Mouse (Mus musculus) left cerebral cortex, postnatal 25 days (tissue): Measurements from ENCODE around the gene Nfib. TPM values are rescaled to one million over a fixed set of nuclear protein-coding genes. Genes with fewer than 3 reads are reported as not detected.
A peak's percentile ranks its signal among the peaks of the same experiment; 100 is the strongest.

ENCODE experiments used
- DNase-seq, 2 experiments: peaks; one replicate each; pipeline ENCODE4 v3.0.0; 2022; ENCODE audit warnings: low spot score in 2 of 2, mixed read lengths in 1 of 2
- intact Hi-C: fragments of 180-260 bp; cut with DNase I; formaldehyde crosslinking; loops from one replicate; pipeline ENCODE4 v1.15.1; 2025
- total RNA-seq, 2 experiments: library from RNA; stranded (reverse); gene quantifications; 2 replicates each; pipeline ENCODE4 v1.2.3; 2021

The Nfib gene
- total RNA-seq, 2 experiments from 2014 or later: 83.6 to 91.1 TPM

DNA sequence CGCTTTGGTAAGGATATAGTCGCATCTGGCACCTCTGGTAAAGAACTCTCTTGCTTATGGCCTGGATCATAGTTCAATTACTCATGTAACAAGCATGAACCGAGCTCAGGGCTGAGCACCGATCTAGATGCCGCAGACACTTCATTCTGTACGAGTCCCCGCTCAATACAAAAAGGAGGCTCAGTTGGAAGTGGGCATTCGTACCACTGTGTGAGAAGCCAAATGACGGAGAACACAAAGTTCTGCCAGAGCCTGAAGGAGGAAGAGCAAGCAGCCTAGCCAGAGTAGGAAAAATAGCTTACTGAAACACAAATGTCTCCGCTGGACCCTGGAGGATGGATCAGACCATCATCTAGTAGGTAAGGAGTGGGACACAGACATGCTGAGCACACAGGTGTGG, 246.7 kb downstream of the Nfib start:
- intact Hi-C loops: no loop called here
- DNase-seq: no peak

DNA sequence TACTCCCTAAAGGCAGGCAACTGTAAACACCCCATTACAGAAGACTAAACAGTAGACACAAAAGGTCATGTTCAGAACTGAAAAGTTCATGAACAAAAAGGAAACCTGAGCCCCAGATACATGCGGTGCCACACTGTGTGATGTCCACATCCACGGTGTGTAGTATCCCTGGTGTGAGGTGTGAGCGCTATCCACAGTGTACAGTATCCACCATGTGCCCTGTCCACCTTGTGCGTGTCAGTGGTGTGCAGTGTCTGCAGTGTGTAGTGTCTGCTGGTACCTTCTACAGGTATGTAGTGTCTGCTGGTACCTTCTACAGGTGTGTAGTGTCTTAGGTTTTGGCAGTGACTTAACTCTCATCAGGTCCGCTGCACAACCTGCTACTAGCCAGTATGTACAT, 248.6 kb downstream of the Nfib start:
- no peak for DNase-seq
- intact Hi-C loops: no loop called here

- intact Hi-C loops: no loop called here
- DNase-seq: no peak
Observed at GRCm38 (mm10) chr4:82456323-82456713, 249.2 kb downstream of the Nfib start.

- no peak for DNase-seq
- intact Hi-C loops: no loop called here
Observed at GRCm38 (mm10) chr4:82455617-82456322, 249.8 kb downstream of the Nfib start.

GRCm38 (mm10) chr4:82454989-82455388, 250.6 kb downstream of the Nfib start:
- DNase-seq: no peak
- intact Hi-C loops: no loop called here

DNA sequence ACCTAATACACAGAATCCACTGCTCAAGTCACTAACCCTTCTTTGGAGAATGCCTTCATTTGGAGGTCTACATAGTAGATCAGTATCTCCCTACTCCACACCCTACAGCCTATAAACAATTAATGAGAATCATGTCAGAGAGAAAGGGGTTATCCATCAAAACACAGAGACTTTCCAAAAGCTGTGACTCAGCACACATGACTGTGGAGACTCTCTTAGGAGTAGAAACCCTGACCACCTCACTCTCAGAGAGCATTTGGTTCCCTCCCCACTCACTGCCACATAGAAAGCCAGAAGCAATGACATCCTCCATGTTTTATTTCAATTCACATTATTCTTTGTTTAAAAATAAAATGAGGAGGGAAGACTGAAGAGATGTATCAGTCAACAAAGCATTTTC, 252.2 kb downstream of the Nfib start:
- DNase-seq: no peak
- intact Hi-C loops: no loop called here

DNA sequence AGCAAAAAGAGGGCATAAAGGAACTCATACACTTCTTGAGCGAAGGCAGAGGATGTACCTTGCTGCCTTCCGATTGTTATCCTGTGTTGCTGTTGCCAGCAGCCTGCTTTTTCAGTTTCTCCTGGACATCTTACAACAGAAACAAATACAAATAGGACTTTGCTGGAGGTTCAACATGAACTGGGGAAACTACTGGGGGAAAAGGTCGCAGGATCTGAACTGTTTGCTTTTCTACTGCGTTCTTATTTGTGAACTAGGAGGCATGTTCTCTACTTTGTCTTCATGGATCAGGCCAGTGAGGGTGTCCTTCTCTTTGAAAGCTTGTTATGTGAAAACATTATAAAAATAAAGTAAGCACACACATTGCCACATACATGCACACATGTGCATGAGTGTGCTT, 252.6 kb downstream of the Nfib start:
- intact Hi-C loops: no loop called here
- no peak for DNase-seq

GRCm38 (mm10) chr4:82447061-82447671, 258.4 kb downstream of the Nfib start:
- intact Hi-C loops: loop anchor here (5.0 kb wide), 1 partner anchor 45 kb away; no protein-coding TSS in a partner anchor
- DNase-seq: peak; percentile 60 to 75

- intact Hi-C loops: no loop called here
Observed at GRCm38 (mm10) chr4:82444078-82444477, 261.5 kb downstream of the Nfib start.

DNA sequence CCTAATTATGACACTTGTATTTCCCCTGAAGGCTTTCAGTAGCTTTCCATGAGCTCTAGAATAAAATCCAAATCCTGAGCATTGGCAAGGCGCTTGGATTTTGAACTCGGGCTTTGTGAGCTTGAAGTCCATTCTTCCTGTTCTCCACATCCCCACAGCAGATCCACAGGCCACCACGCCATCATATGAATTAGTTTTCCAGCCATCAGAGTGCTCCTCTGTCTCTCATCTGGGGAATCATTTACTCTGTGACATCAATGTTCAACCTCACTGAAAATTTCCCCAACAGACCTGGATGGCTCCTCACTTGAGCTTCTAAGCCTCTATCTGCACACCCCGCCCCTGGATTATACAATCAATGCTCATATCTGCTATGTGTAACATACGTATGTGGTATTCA, 262.1 kb downstream of the Nfib start:
- DNase-seq: no peak
- intact Hi-C loops: no loop called here

More at GRCm38 (mm10) chr4:82444078-82444477, 261.5 kb downstream of the Nfib start:
- DNase-seq: no peak

DNA sequence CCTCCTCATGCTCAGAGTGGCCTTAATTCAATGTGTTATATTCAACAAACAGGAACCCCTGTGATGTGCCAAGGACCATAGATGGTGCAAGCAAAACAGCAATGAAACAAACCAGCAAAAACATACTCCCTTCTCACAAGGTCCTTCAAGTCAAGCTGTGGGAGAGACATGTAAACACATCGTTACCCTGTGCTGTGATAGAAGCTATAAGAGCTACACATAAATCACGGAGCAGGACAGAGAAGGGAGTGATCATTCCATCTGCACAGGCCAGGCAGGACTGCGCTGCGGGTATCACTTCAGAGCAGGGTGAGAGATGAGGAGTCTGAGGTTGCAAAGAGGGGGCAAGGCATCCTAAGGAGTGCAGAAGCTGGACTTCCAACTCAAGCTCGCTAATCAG, 262.5 kb downstream of the Nfib start:
- intact Hi-C loops: no loop called here
- DNase-seq: peak in 1 of 2 experiments; percentile 46

DNA sequence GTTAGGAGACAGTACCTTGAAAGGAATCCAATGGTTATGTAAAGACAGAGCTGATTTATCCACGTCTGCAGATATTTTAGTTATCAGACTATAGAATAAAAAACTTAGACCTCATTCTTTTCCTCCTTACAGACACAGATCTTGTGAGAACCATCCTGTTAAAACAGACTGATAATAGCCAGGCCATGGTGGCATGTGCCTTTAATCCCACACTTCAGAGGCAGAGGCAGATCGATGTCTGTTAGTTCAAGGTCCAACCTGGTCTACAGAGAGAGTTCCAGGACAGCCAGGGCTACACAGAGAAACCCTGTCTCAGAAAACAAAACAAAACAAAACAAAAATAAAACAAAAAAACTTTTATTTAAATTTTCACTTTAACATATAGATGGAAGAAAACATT, 264.9 kb downstream of the Nfib start:
- intact Hi-C loops: no loop called here
- DNase-seq: no peak

DNA sequence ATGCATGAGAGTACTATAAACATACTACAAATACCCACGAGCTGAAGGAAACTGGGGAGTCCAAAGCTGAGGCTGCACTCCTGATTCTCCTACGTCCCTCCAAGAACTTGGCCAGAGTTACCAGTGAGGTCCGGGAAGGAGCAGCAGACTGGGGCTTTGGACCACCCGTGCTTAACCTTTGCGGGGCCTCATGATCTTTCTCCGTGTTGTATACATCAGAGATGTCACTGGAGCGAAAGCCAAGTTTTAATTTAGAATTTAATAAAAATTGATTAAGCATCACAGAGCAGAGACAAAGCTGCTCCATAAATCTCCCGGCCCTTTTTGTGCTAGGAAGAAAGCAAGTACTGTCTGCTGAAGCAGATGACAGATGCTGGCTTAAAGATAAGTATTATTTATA, 265.7 kb downstream of the Nfib start:
- no peak for DNase-seq
- intact Hi-C loops: no loop called here

GRCm38 (mm10) chr4:82438631-82439030, 266.9 kb downstream of the Nfib start:
- intact Hi-C loops: no loop called here
- no peak for DNase-seq

DNA sequence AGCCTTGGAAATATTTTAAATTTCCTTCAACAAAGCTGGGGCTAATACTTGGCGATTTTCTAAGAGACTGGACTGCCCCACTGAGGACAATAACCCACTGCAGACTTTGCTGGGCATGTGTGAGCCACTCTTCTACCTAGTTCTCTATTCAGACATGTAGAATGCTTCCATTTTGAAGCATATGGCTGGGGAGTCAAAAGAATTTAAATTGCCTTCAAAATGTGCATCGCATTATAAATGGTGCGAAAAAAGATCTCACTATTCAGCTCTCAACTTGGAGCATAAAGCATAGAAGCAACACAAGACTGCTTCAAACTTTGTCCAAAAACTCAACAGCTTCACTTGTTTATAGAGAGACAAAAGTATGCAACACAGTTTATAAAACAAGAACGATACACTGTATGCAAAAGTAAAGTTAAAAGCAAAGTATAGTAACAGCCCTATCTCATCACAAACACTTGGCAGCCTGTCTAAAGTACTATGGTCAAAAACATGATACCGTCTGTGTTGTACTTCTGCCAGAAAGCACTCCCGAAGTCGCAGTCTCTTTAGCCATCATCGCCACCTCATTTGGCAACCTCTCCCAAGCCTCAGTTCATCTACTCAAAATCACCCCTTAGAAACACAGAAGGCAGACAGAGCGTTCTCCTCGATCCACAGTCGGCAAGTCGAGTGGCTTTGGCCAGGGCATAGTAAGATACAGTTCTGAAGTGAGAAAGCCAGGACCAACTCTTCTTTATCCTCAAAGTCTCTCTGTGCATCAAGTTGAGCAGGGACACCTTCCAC, 267.8 kb downstream of the Nfib start:
- intact Hi-C loops: no loop called here

GRCm38 (mm10) chr4:82436656-82437055, 268.9 kb downstream of the Nfib start:
- DNase-seq: no peak
- intact Hi-C loops: no loop called here

More for the DNA sequence above, 267.8 kb downstream of the Nfib start:
- peak in 1 of 2 experiments; percentile 63 for DNase-seq

DNA sequence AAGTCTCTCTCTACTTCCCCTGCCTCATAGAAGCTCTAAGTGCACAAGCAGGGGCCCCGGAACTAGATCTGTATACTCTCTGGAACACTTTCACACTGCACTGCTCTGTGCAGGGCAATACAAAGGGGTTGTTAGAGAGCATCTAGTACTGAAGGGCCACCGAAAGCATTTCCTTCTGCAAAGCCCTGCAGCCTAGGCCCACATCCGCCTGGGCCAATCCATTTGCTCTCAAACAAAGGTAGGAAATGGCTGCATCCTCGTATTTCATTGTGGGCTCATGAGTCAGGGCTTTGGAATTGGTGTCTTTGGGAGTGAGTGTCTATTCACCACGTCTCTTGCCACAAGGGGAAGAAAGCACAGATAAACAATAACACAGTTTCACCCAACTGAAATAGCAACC, 269.8 kb downstream of the Nfib start:
- DNase-seq: no peak
- intact Hi-C loops: no loop called here

DNA sequence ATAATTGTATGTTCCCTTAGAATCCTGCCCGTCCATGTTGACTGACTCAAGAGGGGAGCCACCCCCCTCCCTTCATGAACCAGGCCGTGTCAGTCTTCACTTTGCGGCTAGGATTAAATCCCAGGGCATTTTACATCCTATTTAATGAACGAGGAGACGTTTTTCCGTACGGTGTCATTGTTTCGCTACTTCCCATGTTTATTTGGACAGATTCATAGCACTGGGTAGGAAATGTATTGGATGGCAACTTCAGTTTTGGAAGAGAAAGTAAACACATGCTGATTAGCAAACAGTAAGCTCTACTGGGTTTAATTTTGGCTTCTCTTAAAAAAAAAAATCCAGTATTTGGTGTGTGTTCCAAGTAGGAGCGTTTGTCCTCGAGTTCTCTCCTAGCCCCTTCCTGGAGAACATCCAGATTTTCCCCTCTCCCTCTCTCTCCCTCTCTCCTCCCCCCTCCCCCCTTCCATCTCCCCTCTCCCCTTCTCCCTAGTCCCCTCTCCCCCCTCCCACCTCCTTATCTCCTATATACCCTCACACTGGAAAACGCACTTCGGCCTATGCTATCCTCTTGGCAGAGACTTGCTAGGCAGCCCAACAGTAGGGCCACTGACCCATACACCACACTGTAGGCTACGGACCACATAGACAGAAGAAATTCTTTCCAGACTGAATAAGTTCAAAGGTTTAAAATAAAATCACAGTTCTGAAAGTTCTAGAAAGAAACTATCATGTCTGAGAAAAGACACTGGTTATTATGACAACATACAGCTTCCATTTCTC, 271.4 kb downstream of the Nfib start:
- intact Hi-C loops: no loop called here
- DNase-seq: no peak

GRCm38 (mm10) chr4:82431831-82432230, 273.7 kb downstream of the Nfib start:
- intact Hi-C loops: no loop called here
- no peak for DNase-seq

- no peak for DNase-seq
- intact Hi-C loops: no loop called here
Observed at GRCm38 (mm10) chr4:82430802-82431201, 274.7 kb downstream of the Nfib start.
